Mouse (Mus musculus) CH12.LX (cell line): ENCODE measurements around the gene Gpnmb. TPM values are rescaled to one million over a fixed set of nuclear protein-coding genes. Genes with fewer than 3 reads are reported as not detected.
A peak's percentile ranks its signal among the peaks of the same experiment; 100 is the strongest.

Source experiments
- DNase-seq: peaks from one replicate; pipeline ENCODE4 v3.0.0-alpha.2; 2013; ENCODE audit errors: extremely low read depth
- H3K27ac ChIP-seq: 2 replicates; pipeline ENCODE4 v1.5.1; 2012; ENCODE audit warnings: low read depth, mild to moderate bottlenecking, control low read depth, moderate library complexity; ENCODE audit not compliant: insufficient read depth
- H3K27me3 ChIP-seq: replicated peaks from 2 replicates; pipeline ENCODE3; 2012; ENCODE audit warnings: inconsistent platforms
- H3K36me3 ChIP-seq, 2 experiments: replicated peaks in 1 of 2; 2 replicates each; pipeline versions ENCODE3 to v1.6.1; 2012; ENCODE audit warnings: inconsistent platforms in 1 of 2, low read length in 1 of 2, mild to moderate bottlenecking in 1 of 2, mixed read lengths in 1 of 2, moderate library complexity in 1 of 2; ENCODE audit not compliant: control insufficient read depth in 1 of 2, insufficient read depth in 1 of 2
- H3K4me1 ChIP-seq, 2 experiments: 2 replicates each; pipeline ENCODE4 v1.6.1; 2012; ENCODE audit warnings: inconsistent platforms in 1 of 2, moderate library complexity in 1 of 2; ENCODE audit not compliant: insufficient read depth in 2 of 2, control insufficient read depth in 1 of 2
- H3K4me2 ChIP-seq: 2 replicates; pipeline ENCODE4 v1.6.1; 2012; ENCODE audit warnings: low read depth, mild to moderate bottlenecking, control low read depth; ENCODE audit not compliant: poor library complexity, insufficient read depth, severe bottlenecking
- H3K4me3 ChIP-seq, 3 experiments: fragments of 150-350 bp in 1 of 3; sonication (generic) in 1 of 3; replicated peaks in 1 of 3; 2 replicates each; pipeline versions ENCODE3 to v1.5.1; 2011 to 2012; ENCODE audit warnings: low read depth in 2 of 3, low read length in 2 of 3, mild to moderate bottlenecking in 2 of 3, moderate library complexity in 2 of 3, control low read depth in 1 of 3, improper control_type of control experiment in 1 of 3, inconsistent platforms in 1 of 3, mixed read lengths in 1 of 3; ENCODE audit not compliant: poor library complexity in 1 of 3
- H3K79me2 ChIP-seq: replicated peaks from 2 replicates; pipeline ENCODE4 v1.6.1; 2012; ENCODE audit warnings: mild to moderate bottlenecking, moderate library complexity; ENCODE audit not compliant: control insufficient read depth, poor library complexity, insufficient read depth, severe bottlenecking; ENCODE audit errors: extremely low read depth
- H3K9ac ChIP-seq: 2 replicates; pipeline ENCODE4 v1.6.1; 2012; ENCODE audit warnings: low read depth, mild to moderate bottlenecking, control low read depth, moderate library complexity; ENCODE audit not compliant: insufficient read depth
- H3K9me3 ChIP-seq: replicated peaks from 2 replicates; pipeline ENCODE3; 2012; ENCODE audit warnings: low read length, inconsistent platforms, mixed read lengths
- BHLHE40 ChIP-seq: IDR thresholded peaks from 2 replicates; pipeline ENCODE4 v1.6.1; 2011; ENCODE audit warnings: mild to moderate bottlenecking, low read depth, low read length, improper control_type of control experiment
- CHD2 ChIP-seq: IDR thresholded peaks from 2 replicates; pipeline ENCODE4 v1.6.1; 2011; ENCODE audit warnings: low read length, improper control_type of control experiment
- E2F4 ChIP-seq: IDR thresholded peaks from 2 replicates; pipeline ENCODE4 v1.6.1; 2011; ENCODE audit warnings: low read depth, low read length, improper control_type of control experiment; ENCODE audit not compliant: insufficient replicate concordance
- ELF1 ChIP-seq: IDR thresholded peaks from 2 replicates; pipeline ENCODE4 v1.6.1; 2014; ENCODE audit warnings: low read depth, mild to moderate bottlenecking, inconsistent platforms, low read length, improper control_type of control experiment
- ETS1 ChIP-seq: conservative IDR thresholded peaks from 2 replicates; pipeline ENCODE4 v1.6.1; 2012; ENCODE audit warnings: low read depth, mild to moderate bottlenecking, inconsistent platforms, low read length, improper control_type of control experiment, moderate library complexity
- GABPA ChIP-seq: IDR thresholded peaks from 2 replicates; pipeline ENCODE4 v1.6.1; 2012; ENCODE audit warnings: low read depth, low read length, improper control_type of control experiment, inconsistent platforms; ENCODE audit not compliant: insufficient replicate concordance
- HCFC1 ChIP-seq: IDR thresholded peaks from 2 replicates; pipeline ENCODE4 v1.6.1; 2012; ENCODE audit warnings: low read depth, mild to moderate bottlenecking, inconsistent platforms, low read length, improper control_type of control experiment
- IRF4 ChIP-seq: IDR thresholded peaks from 2 replicates; pipeline ENCODE4 v1.6.1; 2014; ENCODE audit warnings: low read depth, mild to moderate bottlenecking, inconsistent platforms, low read length, improper control_type of control experiment
- JUN ChIP-seq: IDR thresholded peaks from 2 replicates; pipeline ENCODE4 v1.6.1; 2011; ENCODE audit warnings: low read depth, mild to moderate bottlenecking, low read length, improper control_type of control experiment, moderate library complexity; ENCODE audit not compliant: insufficient read depth
- JUND ChIP-seq: conservative IDR thresholded peaks from 2 replicates; pipeline ENCODE4 v1.6.1; 2011; ENCODE audit warnings: low read depth, low read length, improper control_type of control experiment
- KAT2A ChIP-seq: IDR thresholded peaks from 2 replicates; pipeline ENCODE4 v1.6.1; 2012; ENCODE audit warnings: low read length, improper control_type of control experiment, inconsistent platforms; ENCODE audit not compliant: insufficient replicate concordance
- MAFK ChIP-seq: IDR thresholded peaks from 2 replicates; pipeline ENCODE4 v1.6.1; 2011; ENCODE audit warnings: low read length, improper control_type of control experiment; ENCODE audit not compliant: insufficient replicate concordance
- MAX ChIP-seq: IDR thresholded peaks from 2 replicates; pipeline ENCODE4 v1.6.1; 2011; ENCODE audit warnings: low read length, improper control_type of control experiment
- MAZ ChIP-seq: IDR thresholded peaks from 2 replicates; pipeline ENCODE4 v1.6.1; 2012; ENCODE audit warnings: low read depth, mild to moderate bottlenecking, inconsistent platforms, low read length, improper control_type of control experiment, moderate library complexity
- MXI1 ChIP-seq: IDR thresholded peaks from 2 replicates; pipeline ENCODE4 v1.6.1; 2011; ENCODE audit warnings: mild to moderate bottlenecking, low read depth, low read length, improper control_type of control experiment
- NRF1 ChIP-seq: IDR thresholded peaks from 2 replicates; pipeline ENCODE4 v1.6.1; 2014; ENCODE audit warnings: low read depth, mild to moderate bottlenecking, inconsistent platforms, low read length, improper control_type of control experiment, moderate library complexity
- PAX5 ChIP-seq: IDR thresholded peaks from 2 replicates; pipeline ENCODE4 v1.6.1; 2012; ENCODE audit warnings: low read length, inconsistent platforms, mixed read lengths
- POLR2A ChIP-seq: IDR thresholded peaks from 2 replicates; pipeline ENCODE4 v1.6.1; 2011; ENCODE audit warnings: low read depth, mild to moderate bottlenecking, improper control_type of control experiment, low read length
- RAD21 ChIP-seq: IDR thresholded peaks from 2 replicates; pipeline ENCODE4 v1.6.1; 2011; ENCODE audit warnings: low read depth, mild to moderate bottlenecking, low read length, improper control_type of control experiment, moderate library complexity
- RCOR1 ChIP-seq: conservative IDR thresholded peaks from 2 replicates; pipeline ENCODE4 v1.6.1; 2012; ENCODE audit warnings: low read depth, mild to moderate bottlenecking, inconsistent platforms, low read length, improper control_type of control experiment
- SIN3A ChIP-seq: IDR thresholded peaks from 2 replicates; pipeline ENCODE4 v1.6.1; 2012; ENCODE audit warnings: low read length, improper control_type of control experiment, inconsistent platforms
- SMC3 ChIP-seq: IDR thresholded peaks from 2 replicates; pipeline ENCODE4 v1.6.1; 2011; ENCODE audit warnings: low read depth, low read length, improper control_type of control experiment
- TCF12 ChIP-seq: IDR thresholded peaks from 2 replicates; pipeline ENCODE4 v1.6.1; 2014; ENCODE audit warnings: low read depth, mild to moderate bottlenecking, inconsistent platforms, low read length, improper control_type of control experiment
- UBTF ChIP-seq: IDR thresholded peaks from 2 replicates; pipeline ENCODE4 v1.6.1; 2012; ENCODE audit warnings: low read depth, mild to moderate bottlenecking, inconsistent platforms, low read length, improper control_type of control experiment, moderate library complexity
- USF1 ChIP-seq: IDR thresholded peaks from 2 replicates; pipeline ENCODE4 v1.6.1; 2014; ENCODE audit warnings: low read depth, mild to moderate bottlenecking, inconsistent platforms, low read length, improper control_type of control experiment
- USF2 ChIP-seq: conservative IDR thresholded peaks from 2 replicates; pipeline ENCODE4 v1.6.1; 2011; ENCODE audit warnings: low read depth, low read length, improper control_type of control experiment
- ZC3H11A ChIP-seq: IDR thresholded peaks from 2 replicates; pipeline ENCODE4 v1.6.1; 2012; ENCODE audit warnings: low read depth, mild to moderate bottlenecking, inconsistent platforms, low read length, improper control_type of control experiment
- ZKSCAN1 ChIP-seq: IDR thresholded peaks from 2 replicates; pipeline ENCODE4 v1.6.1; 2012; ENCODE audit warnings: low read depth, inconsistent platforms, low read length, improper control_type of control experiment, borderline replicate concordance
- ZMIZ1 ChIP-seq: IDR thresholded peaks from 2 replicates; pipeline ENCODE4 v1.6.1; 2012; ENCODE audit warnings: low read depth, mild to moderate bottlenecking, inconsistent platforms, low read length, improper control_type of control experiment
- ZNF384 ChIP-seq: IDR thresholded peaks from 2 replicates; pipeline ENCODE4 v1.6.1; 2012; ENCODE audit warnings: low read depth, low read length, improper control_type of control experiment, inconsistent platforms
- dilution Hi-C: fragments of 300-500 bp; cut with MboI; formaldehyde crosslinking; loops from 2 replicates; pipeline ENCODE4 v1.14.3; 2020; ENCODE audit warnings: low sequenced_read_pairs; ENCODE audit not compliant: extremely low pct_unique_long_range_greater_than_20kb, extremely low pct_ligation_motif_present
- in situ Hi-C: fragments of 300-500 bp; cut with MboI; formaldehyde crosslinking; loops from 3 replicates; pipeline ENCODE4 v1.14.3; 2019; ENCODE audit warnings: low sequenced_read_pairs, low pct_ligation_motif_present, low pct_unique_long_range_greater_than_20kb, mixed read lengths
- polyA plus RNA-seq: library from polyadenylated mRNA; unstranded; fragments of >175 nt; gene quantifications from 2 replicates; pipeline ENCODE4 v1.2.1, GENCODE M21; 2012; ENCODE audit warnings: low read depth; ENCODE audit not compliant: insufficient read length
- total RNA-seq, 2 experiments: library from RNA; depleted of rRNA; stranded (reverse); fragments of 300-350 nt in 1 of 2; fragments of >200 nt in 1 of 2; gene quantifications; 2 replicates each; pipeline ENCODE4 v1.2.3; 2012 to 2014

Gpnmb gene
- total and polyA plus RNA-seq, 3 experiments = 0.24 TPM; not detected in 2

- H3K9ac ChIP-seq = no peak overlapping the region
- no peaks in the 10 kb centered on the region for H3K9me3 ChIP-seq
- H3K4me3 ChIP-seq = no peak overlapping the region
- in situ Hi-C loops (no loop called here), dilution Hi-C loops (no loop called here)
- H3K36me3 ChIP-seq = peaks cover 32 to 87% of the 10 kb centered on the region in 2 experiments
- no peaks in the 10 kb centered on the region for H3K79me2 ChIP-seq
- H3K27me3 ChIP-seq = no peaks in the 10 kb centered on the region
- no peak for DNase-seq
- H3K27ac ChIP-seq = no peak overlapping the region
- peaks cover 0 to 4% of the 10 kb centered on the region in 2 experiments; a peak in 1 of 4 replicates for H3K4me1 ChIP-seq
- TF ChIP-seq ETS1 (no peak), SIN3A (no peak), ZMIZ1 (no peak), SMC3 (no peak), ZKSCAN1 (no peak), KAT2A (no peak), MAZ (no peak), HCFC1 (no peak), ZC3H11A (no peak), RAD21 (no peak), ELF1 (no peak), MXI1 (no peak), GABPA (no peak), JUND (no peak), PAX5 (no peak), ZNF384 (no peak)
- TF ChIP-seq, all 38 proteins: peak for 0
- H3K4me2 ChIP-seq = no peak overlapping the region
Observed at GRCm38 (mm10) chr6:49099086-49099485, 62.7 kb downstream of the Gpnmb start.

DNA sequence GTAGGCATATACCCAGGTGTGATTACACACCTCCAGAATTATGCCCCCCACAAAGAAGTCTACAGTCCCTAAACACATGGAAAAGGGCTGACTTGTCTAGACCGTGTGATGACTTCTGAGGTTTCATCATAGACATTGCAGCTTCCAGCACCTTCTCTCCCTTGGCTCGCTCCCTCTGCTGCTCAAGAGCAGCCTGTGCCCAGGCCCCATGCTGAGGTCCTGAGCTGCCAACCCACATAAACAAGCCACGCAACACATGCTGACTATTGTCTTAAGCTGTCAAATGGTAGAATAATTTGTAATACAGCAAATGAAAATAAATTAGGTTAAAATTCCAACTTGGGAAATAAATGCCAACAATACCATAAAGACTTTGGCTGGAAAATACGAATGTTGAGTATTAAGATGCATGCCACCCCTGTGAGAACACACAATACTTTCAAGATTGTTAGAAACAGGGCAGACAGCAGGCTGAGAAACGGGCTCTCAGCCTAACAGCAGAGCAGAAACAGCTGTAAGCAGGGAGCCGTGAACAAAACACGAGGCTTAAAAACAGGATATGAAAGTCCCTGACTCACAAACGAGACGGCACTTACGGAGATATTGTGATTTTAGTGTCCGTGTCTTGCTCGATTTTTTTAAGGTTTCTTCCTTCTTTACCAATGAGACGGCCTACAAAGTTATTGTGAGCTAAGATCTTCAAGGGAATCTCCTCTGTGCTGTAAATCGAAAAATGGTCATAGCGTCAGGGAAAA, 70.6 kb downstream of the Gpnmb start:
- Histone ChIP-seq H3K4me2 (no peak overlapping the region), H3K9me3 (peaks cover 4% of the 10 kb centered on the region), H3K79me2 (no peaks in the 10 kb centered on the region), H3K4me3 (no peak overlapping the region), H3K36me3 (peaks cover 35 to 76% of the 10 kb centered on the region in 2 experiments), H3K27me3 (no peaks in the 10 kb centered on the region), H3K27ac (0 out of 2 replicates have a peak overlapping the region, but pooled peaks have one; percentile 23), H3K9ac (no peak overlapping the region), H3K4me1 (peaks cover 4 to 23% of the 10 kb centered on the region in 2 experiments; a peak in 3 of 4 replicates)
- in situ Hi-C loops = no loop called here
- dilution Hi-C loops = no loop called here
- DNase-seq = peak; percentile 74
- no peak for TF ChIP-seq NRF1
- TF ChIP-seq USF1 = no peak
- no peak; the same call in 1 of the 2 replicates for TF ChIP-seq JUN
- TF ChIP-seq IRF4 = peak; percentile 92
- TF ChIP-seq TCF12 = no peak
- peak; percentile 3; the same call in 1 of the 2 replicates for TF ChIP-seq SMC3
- no peak for TF ChIP-seq MAZ
- TF ChIP-seq ZKSCAN1 = no peak
- no peak for TF ChIP-seq HCFC1
- TF ChIP-seq ZNF384 = peak; percentile 68
- no peak for TF ChIP-seq USF2
- TF ChIP-seq PAX5 = no peak
- no peak for TF ChIP-seq POLR2A
- TF ChIP-seq E2F4 = no peak
- peak; percentile 79 for TF ChIP-seq MAX
- peak; percentile 52; the same call in 1 of the 2 replicates for TF ChIP-seq MXI1
- no peak for TF ChIP-seq MAFK
- no peak for TF ChIP-seq UBTF
- TF ChIP-seq JUND = peak; percentile 15; the same call in 1 of the 2 replicates
- peak; percentile 85 for TF ChIP-seq BHLHE40
- TF ChIP-seq RCOR1 = no peak
- no peak; the same call in none of the 2 replicates for TF ChIP-seq RAD21
- no peak for TF ChIP-seq CHD2
